Mouse (Mus musculus): Measurements from ENCODE around the gene Gtsf2. TPM values are rescaled to one million over a fixed set of nuclear protein-coding genes. Genes with fewer than 3 reads are reported as not detected.

Gtsf2 gene
- polyA plus RNA-seq (2012; ENCODE audit: low replicate concordance), result not detected in 2 replicates

DNA sequence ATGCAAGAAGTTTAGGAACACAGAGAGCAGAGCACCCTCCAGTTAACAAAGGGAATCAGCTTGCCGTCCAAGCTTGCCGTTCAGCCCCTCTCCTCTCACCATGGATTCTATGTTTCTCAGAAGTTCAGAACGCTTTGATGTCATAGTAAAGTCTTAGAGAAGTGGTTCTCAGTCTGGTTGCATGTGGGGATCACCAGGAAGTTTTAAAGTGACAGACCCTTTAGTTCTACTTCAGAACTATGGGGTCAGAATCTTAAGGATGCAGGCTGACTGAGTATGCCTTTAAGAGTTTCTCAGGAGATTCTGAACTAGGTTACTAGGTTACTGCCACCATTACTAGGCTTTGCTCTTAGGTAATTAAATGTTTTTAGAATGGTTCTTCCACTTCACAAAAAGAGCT lies at the start of gene Gtsf2:
Gene Gtsf2, minus strand, starts transcription at position 101 of the 400 bp plus-strand sequence.

DNA sequence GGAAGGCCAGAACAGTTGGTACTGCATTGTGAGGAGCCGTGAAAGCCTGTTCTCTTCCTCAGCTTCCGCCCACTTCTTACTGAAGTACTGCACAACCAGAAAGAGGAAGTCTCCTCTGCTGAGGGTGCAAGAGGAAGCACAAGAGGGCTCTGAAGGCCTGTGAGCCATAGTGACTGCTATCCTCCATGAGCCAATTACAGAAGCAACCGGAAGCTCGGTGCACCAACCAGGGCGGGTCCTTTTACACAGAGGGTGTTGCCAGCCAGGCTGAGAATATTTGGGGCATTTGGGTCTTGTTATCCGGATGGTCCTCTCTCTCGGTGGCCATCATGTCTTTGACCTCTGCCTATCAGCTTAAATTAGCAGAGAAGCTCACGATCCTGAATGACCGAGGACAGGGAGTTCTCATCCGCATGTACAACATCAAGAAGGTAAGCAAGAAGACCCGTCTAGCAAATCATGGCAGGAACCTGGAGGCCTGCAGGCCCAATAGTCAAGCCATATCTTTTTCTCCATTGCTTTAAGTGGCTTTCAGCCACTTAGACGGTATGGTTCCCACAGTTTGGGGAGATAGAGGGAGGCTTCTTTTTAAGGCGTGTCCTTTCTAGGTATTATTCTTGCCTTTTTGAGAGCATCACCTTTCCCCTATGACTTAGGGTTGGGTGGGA lies 5.4 kb upstream of the Gtsf2 start, which contains the start of gene Nckap1l:
Gene Nckap1l, plus strand, starts transcription at position 244 of the 668 bp plus-strand sequence.

DNA sequence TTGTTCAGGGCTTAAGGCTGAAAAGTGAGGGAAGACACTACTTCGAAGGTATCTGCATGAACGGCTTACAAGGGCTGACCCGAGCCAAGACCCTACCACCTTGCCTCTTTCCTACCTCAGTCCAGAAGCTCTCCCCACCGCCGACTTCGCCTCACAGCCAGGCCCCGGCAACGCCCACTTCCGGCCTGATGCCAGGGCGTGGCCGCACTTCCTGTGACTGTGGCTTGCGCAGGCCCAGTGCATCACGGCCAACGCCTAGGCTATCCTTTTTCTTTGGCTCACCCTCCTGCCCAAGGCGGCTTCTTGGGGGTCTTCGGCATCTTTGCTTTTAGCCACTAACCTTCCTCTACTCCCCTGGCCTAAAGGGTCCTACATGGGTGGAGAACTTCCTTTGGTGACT lies 18.0 kb downstream of the Gtsf2 start, which contains the start of gene Gtsf1:
Gene Gtsf1, minus strand, starts transcription at position 230 of the 400 bp plus-strand sequence.

Other genes starting within 250 kb of the Gtsf2 start
- gene Cbx5, start 208.7 kb downstream of the Gtsf2 start, polyA plus RNA-seq (2012; ENCODE audit: low replicate concordance), result 3.3 and 8.9 TPM in 2 replicates
- 38.4 and 107 TPM in 2 replicates for gene Hnrnpa1, start 208.0 kb downstream of the Gtsf2 start, polyA plus RNA-seq (2012; ENCODE audit: low replicate concordance)
- 83.4 and 89.7 TPM in 2 replicates for gene Nfe2, start 190.1 kb downstream of the Gtsf2 start, polyA plus RNA-seq (2012; ENCODE audit: low replicate concordance)
- 10.5 and 45.1 TPM in 2 replicates for gene Copz1, start 175.8 kb downstream of the Gtsf2 start, polyA plus RNA-seq (2012; ENCODE audit: low replicate concordance)
- gene Gpr84, start 137.9 kb downstream of the Gtsf2 start, polyA plus RNA-seq (2012; ENCODE audit: low replicate concordance), result 0.10 and 0.16 TPM in 2 replicates
- 400 and 549 TPM in 2 replicates for gene Zfp385a, start 108.4 kb downstream of the Gtsf2 start, polyA plus RNA-seq (2012; ENCODE audit: low replicate concordance)
- 17.7 and 39.6 TPM in 2 replicates for gene Itga5, start 81.7 kb downstream of the Gtsf2 start, polyA plus RNA-seq (2012; ENCODE audit: low replicate concordance)
- not detected in 2 replicates for gene Gtsf1, start 18.0 kb downstream of the Gtsf2 start, polyA plus RNA-seq (2012; ENCODE audit: low replicate concordance)
- gene Nckap1l, start 5.3 kb upstream of the Gtsf2 start, polyA plus RNA-seq (2012; ENCODE audit: low replicate concordance), result 3.1 and 9.3 TPM in 2 replicates
- 3.5 and 6.1 TPM in 2 replicates for gene Pde1b, start 54.6 kb upstream of the Gtsf2 start, polyA plus RNA-seq (2012; ENCODE audit: low replicate concordance)
- gene Ppp1r1a, start 89.5 kb upstream of the Gtsf2 start, polyA plus RNA-seq (2012; ENCODE audit: low replicate concordance), result not detected in 2 replicates
- not detected in 2 replicates for gene Glycam1, start 116.6 kb upstream of the Gtsf2 start, polyA plus RNA-seq (2012; ENCODE audit: low replicate concordance)